Mouse (Mus musculus): ENCODE results near the gene Micu2. TPM values are rescaled to one million over a fixed set of nuclear protein-coding genes. Genes with fewer than 3 reads are reported as not detected.

The Micu2 gene
- polyA plus RNA-seq, 1 experiment: 21.3 TPM

DNA sequence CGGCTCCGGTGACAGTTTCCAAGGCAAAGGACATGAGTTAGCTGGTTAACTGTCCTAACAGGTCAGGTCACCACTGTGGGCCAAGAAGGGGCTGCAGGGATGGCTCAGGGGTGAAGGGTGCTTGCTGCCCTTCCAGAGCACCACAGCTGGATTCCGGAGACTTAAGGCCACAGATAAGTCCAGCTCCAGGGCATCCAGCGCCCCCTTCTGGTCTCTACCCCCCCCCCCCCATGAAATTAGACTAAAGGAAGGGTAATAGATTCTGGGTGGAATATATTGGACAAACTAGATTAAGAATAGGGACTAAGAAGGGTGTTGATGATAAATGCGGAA lies 306 bp upstream of the Micu2 start:
- Histone ChIP-seq H3K4me3 (replicated peaks; ENCODE audit: insufficient read depth, low read depth, low read length) (peak overlapping the region; percentile 51), H3K27ac (ENCODE audit: insufficient read depth, low read length) (0 out of 2 replicates have a peak overlapping the region, but pooled peaks have one; percentile 1), H3K27me3 (ENCODE audit: control insufficient read depth, insufficient read depth, low read length) (no peaks in the 10 kb centered on the region), H3K4me1 (ENCODE audit: control insufficient read depth, insufficient read depth, low read length) (no peaks in the 10 kb centered on the region)
- 33% methylated on average over 5 of the region's 5 CpGs for WGBS
- TF ChIP-seq CTCF (IDR thresholded peaks at IDR 0.05; ENCODE audit: borderline replicate concordance, insufficient read depth, low read depth, low read length) (no peak), POLR2A (IDR thresholded peaks at IDR 0.05; ENCODE audit: borderline replicate concordance, insufficient read depth, low read length) (no peak)
- no peak for DNase-seq

- no peak overlapping the region for H3K4me3 ChIP-seq (replicated peaks; ENCODE audit: insufficient read depth, low read depth, low read length)
- H3K4me1 ChIP-seq (ENCODE audit: control insufficient read depth, insufficient read depth, low read length): no peaks in the 10 kb centered on the region
- H3K27me3 ChIP-seq (ENCODE audit: control insufficient read depth, insufficient read depth, low read length): no peaks in the 10 kb centered on the region
- no peak for TF ChIP-seq POLR2A (IDR thresholded peaks at IDR 0.05; ENCODE audit: borderline replicate concordance, insufficient read depth, low read length)
- no peak for TF ChIP-seq CTCF (IDR thresholded peaks at IDR 0.05; ENCODE audit: borderline replicate concordance, insufficient read depth, low read depth, low read length)
- H3K27ac ChIP-seq (ENCODE audit: insufficient read depth, low read length): no peak overlapping the region
- no peak for DNase-seq
- 70% methylated on average over 1 of the region's 1 CpGs for WGBS
Measured at GRCm38 (mm10) chr14:57997431-57997830, 1.6 kb downstream of the Micu2 start.

DNA sequence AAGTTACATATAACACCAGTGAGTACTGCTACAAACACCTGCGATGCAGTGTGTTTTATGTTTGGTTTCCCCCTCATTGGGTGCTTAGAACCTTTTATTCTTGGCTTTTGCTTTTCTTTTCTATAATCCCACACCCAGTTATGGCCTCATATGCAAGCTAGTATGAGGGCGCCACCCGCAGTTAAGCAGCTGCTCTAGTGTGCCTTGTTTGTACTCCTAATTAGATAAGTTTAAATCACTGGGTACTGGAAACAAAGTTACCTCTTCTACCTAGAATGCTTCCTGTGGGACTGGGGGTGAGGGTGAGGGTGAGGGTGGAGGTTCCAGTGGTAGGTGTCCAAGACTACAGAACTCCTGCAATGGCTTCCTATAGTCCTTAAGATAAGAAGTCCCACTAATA lies 2.9 kb downstream of the Micu2 start:
- DNase-seq: no peak
- H3K4me1 ChIP-seq (ENCODE audit: control insufficient read depth, insufficient read depth, low read length): no peaks in the 10 kb centered on the region
- no peak for TF ChIP-seq POLR2A (IDR thresholded peaks at IDR 0.05; ENCODE audit: borderline replicate concordance, insufficient read depth, low read length)
- no peak for TF ChIP-seq CTCF (IDR thresholded peaks at IDR 0.05; ENCODE audit: borderline replicate concordance, insufficient read depth, low read depth, low read length)
- 92% methylated on average over 3 of the region's 3 CpGs for WGBS
- no peak overlapping the region for H3K27ac ChIP-seq (ENCODE audit: insufficient read depth, low read length)
- H3K4me3 ChIP-seq (replicated peaks; ENCODE audit: insufficient read depth, low read depth, low read length): no peak overlapping the region
- H3K27me3 ChIP-seq (ENCODE audit: control insufficient read depth, insufficient read depth, low read length): no peaks in the 10 kb centered on the region; the same call in 1 of the 2 replicates

DNA sequence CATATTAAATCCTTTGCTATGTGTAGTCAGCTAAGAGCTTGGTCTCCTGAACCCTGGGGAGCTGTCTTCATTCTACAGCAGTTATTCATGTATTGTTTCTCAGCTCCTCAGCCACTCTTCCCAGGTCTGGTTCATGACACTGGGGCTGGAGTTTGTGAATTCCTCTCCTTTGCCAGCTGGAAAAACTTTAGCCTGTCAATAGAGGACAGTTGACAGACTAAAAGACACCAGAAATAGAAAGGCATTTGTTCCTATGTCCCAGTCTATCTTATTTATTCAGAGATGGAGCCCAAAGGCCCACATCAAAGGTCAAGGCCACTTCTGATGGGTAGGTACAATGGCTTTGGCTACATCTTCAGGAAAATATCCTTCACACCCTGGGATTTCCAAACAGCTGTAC lies 7.3 kb downstream of the Micu2 start:
- no peak for DNase-seq
- TF ChIP-seq CTCF (IDR thresholded peaks at IDR 0.05; ENCODE audit: borderline replicate concordance, insufficient read depth, low read depth, low read length): no peak
- no peak for TF ChIP-seq POLR2A (IDR thresholded peaks at IDR 0.05; ENCODE audit: borderline replicate concordance, insufficient read depth, low read length)

DNA sequence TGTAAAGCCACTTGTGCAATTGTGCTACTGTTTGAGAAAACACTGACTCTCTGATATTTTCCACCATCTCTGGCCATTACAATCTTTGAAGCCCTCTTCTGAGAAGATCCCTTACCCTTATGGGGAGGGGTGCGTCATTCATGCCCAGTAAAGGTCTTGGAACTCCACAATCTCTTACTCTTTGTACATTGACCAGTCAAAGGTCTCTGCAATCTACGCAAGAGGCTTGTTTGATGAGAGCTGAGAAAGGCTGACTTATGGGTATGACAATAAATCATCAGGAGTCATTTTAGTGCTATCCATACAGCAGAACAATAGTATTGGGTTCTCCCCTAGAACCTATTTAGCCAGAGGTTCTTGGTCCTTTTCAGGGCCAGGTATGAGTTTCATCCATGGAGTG lies 9.9 kb downstream of the Micu2 start:
- no peak for DNase-seq
- H3K27me3 ChIP-seq (ENCODE audit: control insufficient read depth, insufficient read depth, low read length): no peaks in the 10 kb centered on the region; the same call in 1 of the 2 replicates
- no peak overlapping the region for H3K4me3 ChIP-seq (replicated peaks; ENCODE audit: insufficient read depth, low read depth, low read length)
- H3K27ac ChIP-seq (ENCODE audit: insufficient read depth, low read length): no peak overlapping the region
- no peaks in the 10 kb centered on the region for H3K4me1 ChIP-seq (ENCODE audit: control insufficient read depth, insufficient read depth, low read length)
- TF ChIP-seq CTCF (IDR thresholded peaks at IDR 0.05; ENCODE audit: borderline replicate concordance, insufficient read depth, low read depth, low read length): no peak
- TF ChIP-seq POLR2A (IDR thresholded peaks at IDR 0.05; ENCODE audit: borderline replicate concordance, insufficient read depth, low read length): no peak
- 97% methylated on average over 2 of the region's 2 CpGs for WGBS

More for the DNA sequence above, 7.3 kb downstream of the Micu2 start:
- no peaks in the 10 kb centered on the region; the same call in 1 of the 2 replicates for H3K27me3 ChIP-seq (ENCODE audit: control insufficient read depth, insufficient read depth, low read length)
- no peak overlapping the region for H3K27ac ChIP-seq (ENCODE audit: insufficient read depth, low read length)
- no peaks in the 10 kb centered on the region for H3K4me1 ChIP-seq (ENCODE audit: control insufficient read depth, insufficient read depth, low read length)
- no peak overlapping the region for H3K4me3 ChIP-seq (replicated peaks; ENCODE audit: insufficient read depth, low read depth, low read length)

- Histone ChIP-seq H3K27me3 (ENCODE audit: control insufficient read depth, insufficient read depth, low read length) (no peaks in the 10 kb centered on the region), H3K27ac (ENCODE audit: insufficient read depth, low read length) (no peak overlapping the region), H3K4me1 (ENCODE audit: control insufficient read depth, insufficient read depth, low read length) (no peaks in the 10 kb centered on the region), H3K4me3 (replicated peaks; ENCODE audit: insufficient read depth, low read depth, low read length) (no peak overlapping the region)
- TF ChIP-seq CTCF (IDR thresholded peaks at IDR 0.05; ENCODE audit: borderline replicate concordance, insufficient read depth, low read depth, low read length): no peak
- TF ChIP-seq POLR2A (IDR thresholded peaks at IDR 0.05; ENCODE audit: borderline replicate concordance, insufficient read depth, low read length): no peak
- no peak for DNase-seq
- WGBS: 76% methylated on average over 2 of the region's 2 CpGs
Measured at GRCm38 (mm10) chr14:57985780-57986179, 13.3 kb downstream of the Micu2 start.

GRCm38 (mm10) chr14:57982450-57982849 lies 16.6 kb downstream of the Micu2 start:
- H3K4me3 ChIP-seq (replicated peaks; ENCODE audit: insufficient read depth, low read depth, low read length): no peak overlapping the region
- H3K4me1 ChIP-seq (ENCODE audit: control insufficient read depth, insufficient read depth, low read length): peaks cover 7% of the 10 kb centered on the region
- no peak for DNase-seq
- TF ChIP-seq POLR2A (IDR thresholded peaks at IDR 0.05; ENCODE audit: borderline replicate concordance, insufficient read depth, low read length) (no peak), CTCF (IDR thresholded peaks at IDR 0.05; ENCODE audit: borderline replicate concordance, insufficient read depth, low read depth, low read length) (no peak)
- no peak overlapping the region for H3K27ac ChIP-seq (ENCODE audit: insufficient read depth, low read length)
- no peaks in the 10 kb centered on the region for H3K27me3 ChIP-seq (ENCODE audit: control insufficient read depth, insufficient read depth, low read length)
- WGBS: 75% methylated on average over 7 of the region's 7 CpGs

GRCm38 (mm10) chr14:57981720-57982418 lies 17.2 kb downstream of the Micu2 start:
- no peak overlapping the region for H3K4me3 ChIP-seq (replicated peaks; ENCODE audit: insufficient read depth, low read depth, low read length)
- H3K27ac ChIP-seq (ENCODE audit: insufficient read depth, low read length): no peak overlapping the region
- no peaks in the 10 kb centered on the region for H3K27me3 ChIP-seq (ENCODE audit: control insufficient read depth, insufficient read depth, low read length)
- TF ChIP-seq POLR2A (IDR thresholded peaks at IDR 0.05; ENCODE audit: borderline replicate concordance, insufficient read depth, low read length) (no peak), CTCF (IDR thresholded peaks at IDR 0.05; ENCODE audit: borderline replicate concordance, insufficient read depth, low read depth, low read length) (no peak)
- H3K4me1 ChIP-seq (ENCODE audit: control insufficient read depth, insufficient read depth, low read length): peaks cover 7% of the 10 kb centered on the region
- DNase-seq: no peak
- 78% methylated on average over 14 of the region's 14 CpGs for WGBS

Measured in cerebellum, adult 2 months (tissue).